In the genomic region with DNA sequence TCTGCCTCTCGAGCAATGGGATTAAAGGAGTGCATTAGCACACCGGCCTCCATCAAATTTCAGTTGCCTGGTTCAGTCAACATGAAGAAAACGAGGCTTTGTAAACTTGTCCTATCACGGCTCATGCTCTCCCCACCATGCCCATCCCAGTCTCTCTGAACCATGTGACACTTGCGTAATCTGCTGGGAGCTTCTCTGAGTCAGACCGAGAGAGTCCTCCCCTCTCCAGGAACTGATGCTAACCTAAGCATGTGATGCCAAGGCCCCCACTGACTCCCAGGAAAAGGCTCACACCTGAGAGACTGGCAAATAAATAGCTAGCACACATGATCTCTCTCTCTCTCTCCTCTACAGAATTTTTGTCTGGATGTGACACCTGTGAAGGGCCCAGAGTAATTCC, we compare ENCODE assay signal across 21 mouse cellular contexts. TPM values are rescaled to one million over a fixed set of nuclear protein-coding genes. Genes with fewer than 3 reads are reported as not detected.
A peak's percentile ranks its signal among the peaks of the same experiment; 100 is the strongest.
DNase-seq lines count a peak whose midpoint lies in the region; ATAC-seq and TF ChIP-seq lines count a peak whose summit lies in the region.
"Had no signal": no experiment of that assay in that cellular context is flagged by ENCODE, and none has a peak within 500 bp of the region (broad histone marks: within the 10 kb centered on the region; RNA-seq: fewer than 3 reads in every experiment).

No protein-coding gene starts in this region.

- WGBS in intestine, postnatal 0 days, result 60% methylated on average over 6 of the region's 6 CpGs
- WGBS in intestine, embryonic 16.5 days, result 82% methylated on average over 6 of the region's 6 CpGs

- no peak overlapping the region for H3K9ac ChIP-seq in intestine, postnatal 0 days (ENCODE audit: low read depth, low read length)
- no peak overlapping the region for H3K9ac ChIP-seq in intestine, embryonic 16.5 days (ENCODE audit: low read depth, low read length)
- no peak overlapping the region for H3K9ac ChIP-seq in CH12.LX (ENCODE audit: insufficient read depth, low read depth)
- H3K9ac ChIP-seq: lung, embryonic 15.5 days; neural tube, embryonic 12.5 days had no signal

- no peaks in the 10 kb centered on the region for H3K79me2 ChIP-seq in CH12.LX (replicated peaks; ENCODE audit: control insufficient read depth, extremely low read depth, insufficient read depth, poor library complexity, severe bottlenecking)

- peak; percentile 45; the same call in 1 of the 2 replicates for ATAC-seq in intestine, postnatal 0 days
- ATAC-seq in intestine, embryonic 16.5 days, result no peak
- ATAC-seq in megakaryocyte, adult 5-6 weeks (ENCODE audit: poor library complexity, severe bottlenecking), result peak; percentile 78
- ATAC-seq: activated CD4-positive, CD25-positive, alpha-beta regulatory T cell, adult 4 months; CD4-positive, CD25-positive, alpha-beta regulatory T cell, adult 4 months; hindbrain, postnatal 0 days had no signal

- DNase-seq in left cerebral cortex, adult 2 months (ENCODE audit: extremely low spot score in 1 of 2, low spot score in 2 of 2), result no peak
- DNase-seq in left cerebral cortex, postnatal 10 days (ENCODE audit: extremely low spot score in 1 of 2, low spot score in 2 of 2), result no peak
- DNase-seq in CH12.LX (ENCODE audit: extremely low read depth), result no peak
- DNase-seq in adrenal gland, adult 18-20 months (ENCODE audit: low spot score in 2 of 2), result no peak
- no peak for DNase-seq in ovary, postnatal 36 days (ENCODE audit: low spot score)
- DNase-seq: adrenal gland, postnatal 25 days; cerebellum, adult 9-10 months; heart, postnatal 36 days; right cerebral cortex, postnatal 14 days; thymus, postnatal 14 days had no signal

- no peak overlapping the region for H3K4me2 ChIP-seq in intestine, postnatal 0 days (replicated peaks; ENCODE audit: low read depth)
- no peak overlapping the region for H3K4me2 ChIP-seq in intestine, embryonic 16.5 days (ENCODE audit: low read depth, low read length)
- no peak overlapping the region for H3K4me2 ChIP-seq in CH12.LX (ENCODE audit: insufficient read depth, low read depth, poor library complexity, severe bottlenecking)
- H3K4me2 ChIP-seq: heart, embryonic 13.5 days; liver, embryonic 11.5 days; lung, embryonic 15.5 days; neural tube, embryonic 12.5 days had no signal

- no peaks in the 10 kb centered on the region for H3K27me3 ChIP-seq in intestine, postnatal 0 days (replicated peaks; ENCODE audit: control insufficient read depth, insufficient read depth, low read length)
- H3K27me3 ChIP-seq in intestine, embryonic 16.5 days (replicated peaks; ENCODE audit: control insufficient read depth, insufficient read depth, low read length), result no peaks in the 10 kb centered on the region
- no peaks in the 10 kb centered on the region for H3K27me3 ChIP-seq in CH12.LX (replicated peaks)
- H3K27me3 ChIP-seq: heart, embryonic 13.5 days; lung, embryonic 15.5 days; neural tube, embryonic 12.5 days had no signal

- no peak overlapping the region for H3K4me3 ChIP-seq in intestine, postnatal 0 days (ENCODE audit: low read depth, low read length)
- H3K4me3 ChIP-seq in intestine, embryonic 16.5 days (ENCODE audit: low read length), result no peak overlapping the region
- H3K4me3 ChIP-seq in left cerebral cortex, adult 2 months, result no peak overlapping the region
- H3K4me3 ChIP-seq in CH12.LX (replicated peaks in 1 of 3; ENCODE audit: low read depth in 2 of 3, low read length in 2 of 3, poor library complexity in 1 of 3), result no peak overlapping the region
- H3K4me3 ChIP-seq: heart, embryonic 13.5 days; limb, embryonic 10.5 days; lung, embryonic 15.5 days; neural tube, embryonic 12.5 days had no signal

- TF ChIP-seq POLR2A in CH12.LX (IDR thresholded peaks at IDR 0.05; ENCODE audit: low read depth, low read length), result no peak

- in situ Hi-C loops in CH12.LX (cut with MboI; ENCODE audit: low pct_ligation_motif_present, low pct_unique_long_range_greater_than_20kb, low sequenced_read_pairs), result no loop called here

- H3K9me3 ChIP-seq in intestine, postnatal 0 days (ENCODE audit: control insufficient read depth), result no peaks in the 10 kb centered on the region
- no peaks in the 10 kb centered on the region for H3K9me3 ChIP-seq in intestine, embryonic 16.5 days (ENCODE audit: control insufficient read depth, low read length)
- H3K9me3 ChIP-seq in CH12.LX (replicated peaks; ENCODE audit: low read length), result peaks cover 1% of the 10 kb centered on the region
- H3K9me3 ChIP-seq: heart, embryonic 13.5 days; limb, embryonic 10.5 days; lung, embryonic 15.5 days; neural tube, embryonic 12.5 days had no signal

- dilution Hi-C loops in CH12.LX (cut with MboI; ENCODE audit: extremely low pct_ligation_motif_present, extremely low pct_unique_long_range_greater_than_20kb, low sequenced_read_pairs), result no loop called here

- peaks cover 6% of the 10 kb centered on the region; the same call in 1 of the 2 replicates for H3K36me3 ChIP-seq in intestine, postnatal 0 days (ENCODE audit: control insufficient read depth, insufficient read depth)
- no peaks in the 10 kb centered on the region for H3K36me3 ChIP-seq in intestine, embryonic 16.5 days (ENCODE audit: control insufficient read depth, insufficient read depth, low read length)
- H3K36me3 ChIP-seq in CH12.LX (replicated peaks in 1 of 2; ENCODE audit: control insufficient read depth in 1 of 2, insufficient read depth in 1 of 2, low read length in 1 of 2), result peaks cover 10 to 71% of the 10 kb centered on the region in 2 experiments

- intact Hi-C loops in left cerebral cortex, adult 2 months (cut with DNase I), result no loop called here
- intact Hi-C loops in left cerebral cortex, postnatal 10 days (cut with DNase I), result no loop called here

- H3K4me1 ChIP-seq in intestine, postnatal 0 days (replicated peaks; ENCODE audit: control insufficient read depth, insufficient read depth, low read length), result 0 out of 2 replicates have a peak, but pooled peaks cover 3% of the 10 kb centered on the region
- H3K4me1 ChIP-seq in intestine, embryonic 16.5 days (ENCODE audit: control insufficient read depth, insufficient read depth, low read length), result peaks cover 10% of the 10 kb centered on the region; the same call in 1 of the 2 replicates
- peaks cover 0 to 19% of the 10 kb centered on the region in 2 experiments; a peak in 1 of 4 replicates for H3K4me1 ChIP-seq in CH12.LX (ENCODE audit: control insufficient read depth in 1 of 2, insufficient read depth in 2 of 2)
- H3K4me1 ChIP-seq: neural tube, embryonic 12.5 days had no signal

- no peak for TF ChIP-seq CTCF in intestine, postnatal 0 days (IDR thresholded peaks at IDR 0.05; ENCODE audit: low read depth)
- TF ChIP-seq CTCF in left cerebral cortex, adult 2 months (IDR thresholded peaks at IDR 0.05), result no peak
- no peak for TF ChIP-seq CTCF in CH12.LX (conservative IDR thresholded peaks at IDR 0.05 in 1 of 2, IDR thresholded peaks at IDR 0.05 in 1 of 2; ENCODE audit: low read depth in 2 of 2, low read length in 2 of 2)

- TF ChIP-seq RAD21 in CH12.LX (IDR thresholded peaks at IDR 0.05; ENCODE audit: low read depth, low read length), result no peak

- no peak for TF ChIP-seq EP300 in CH12.LX (IDR thresholded peaks at IDR 0.05; ENCODE audit: low read length)

- H3K27ac ChIP-seq in intestine, postnatal 0 days (ENCODE audit: low read depth, low read length), result no peak overlapping the region
- H3K27ac ChIP-seq in intestine, embryonic 16.5 days (ENCODE audit: low read length), result no peak overlapping the region
- peak overlapping the region; percentile 69; the same call in 1 of the 2 replicates for H3K27ac ChIP-seq in left cerebral cortex, adult 2 months
- no peak overlapping the region for H3K27ac ChIP-seq in CH12.LX (ENCODE audit: insufficient read depth, low read depth)
- H3K27ac ChIP-seq: limb, embryonic 10.5 days; lung, embryonic 15.5 days; neural tube, embryonic 12.5 days had no signal

TF ChIP-seq in CH12.LX, 34 proteins besides CTCF, POLR2A, EP300 and RAD21:
- TF ChIP-seq BHLHE40 (IDR thresholded peaks at IDR 0.05; ENCODE audit: low read depth, low read length) (no peak), IRF4 (IDR thresholded peaks at IDR 0.05; ENCODE audit: low read depth, low read length) (0 out of 2 replicates have a peak, but pooled peaks have one; percentile 36), MXI1 (IDR thresholded peaks at IDR 0.05; ENCODE audit: low read depth, low read length) (no peak)

RNA-seq across cellular contexts. Expression of a gene that starts 21.9 kb away (rescaled TPM):
- 1,340 and 1,424 TPM in 2 replicates for polyA plus RNA-seq in intestine, postnatal 0 days (2015; fragmentation: Nextera tagmentation; extraction: Ambion mirVana)
- polyA plus RNA-seq in intestine, embryonic 16.5 days (2015; fragmentation: Nextera tagmentation; extraction: Ambion mirVana), result 92.4 and 100 TPM in 2 replicates
- 100 to 1,000 TPM in 1 of 2 experiments, 10 to 100 TPM in 1; 93.8 to 102 TPM for total RNA-seq in left cerebral cortex, adult 2 months (2021)
- 100 to 1,000 TPM; 118 to 124 TPM for total RNA-seq in left cerebral cortex, postnatal 10 days (2021)
- total RNA-seq in CH12.LX (2012; rRNA removed) (34.6 and 38.5 TPM in 2 replicates), CH12.LX (2014; rRNA removed) (39.1 and 42.6 TPM in 2 replicates)
- 41.0 and 49.9 TPM in 2 replicates for polyA plus RNA-seq in CH12.LX (2012; ENCODE audit: insufficient read length, low read depth)
- 37.6 and 39.2 TPM in 2 replicates for total RNA-seq in megakaryocyte, adult 5-6 weeks (2015)
- 28.7 and 33.0 TPM in 2 replicates for total RNA-seq in megakaryocyte, adult 5-6 weeks (2017)
- total RNA-seq in adrenal gland, adult 18-20 months (2021), result 100 to 1,000 TPM in 1 of 2 experiments, 10 to 100 TPM in 1; 99.7 to 114 TPM

RNA-seq across cellular contexts. Expression of a gene that starts 51.2 kb away (rescaled TPM):
- 36.1 and 36.7 TPM in 2 replicates for polyA plus RNA-seq in intestine, postnatal 0 days (2015; fragmentation: Nextera tagmentation; extraction: Ambion mirVana)
- polyA plus RNA-seq in intestine, embryonic 16.5 days (2015; fragmentation: Nextera tagmentation; extraction: Ambion mirVana), result 31.3 and 32.1 TPM in 2 replicates
- 10 to 100 TPM; 26.7 to 28.2 TPM for total RNA-seq in left cerebral cortex, adult 2 months (2021)
- 10 to 100 TPM; 22.7 to 28.1 TPM for total RNA-seq in left cerebral cortex, postnatal 10 days (2021)
- total RNA-seq in CH12.LX (2012; rRNA removed) (29.5 and 30.6 TPM in 2 replicates), CH12.LX (2014; rRNA removed) (35.5 and 35.9 TPM in 2 replicates)
- 35.7 and 36.6 TPM in 2 replicates for polyA plus RNA-seq in CH12.LX (2012; ENCODE audit: insufficient read length, low read depth)
- total RNA-seq in megakaryocyte, adult 5-6 weeks (2015), result 24.1 and 26.3 TPM in 2 replicates
- total RNA-seq in megakaryocyte, adult 5-6 weeks (2017), result 67.6 and 87.1 TPM in 2 replicates
- 10 to 100 TPM; 31.3 to 40.2 TPM for total RNA-seq in adrenal gland, adult 18-20 months (2021)
